Mouse (Mus musculus) heart, adult 9 months (tissue): ENCODE measurements around the gene Trim58.

ENCODE experiments used
- DNase-seq, 2 experiments: peaks; one replicate each; pipeline ENCODE4 v3.0.0; 2022; ENCODE audit warnings: low spot score in 2 of 2

Gene Trim58

GRCm38 (mm10) chr11:58643350-58643749 lies 3.1 kb downstream of the Trim58 start:
- DNase-seq = no peak

- DNase-seq = no peak
Measured at GRCm38 (mm10) chr11:58655151-58655550, 14.9 kb downstream of the Trim58 start.

- no peak for DNase-seq
Measured at GRCm38 (mm10) chr11:58658596-58658995, 18.3 kb downstream of the Trim58 start, which contains the start of gene Olfr322. Olfr322 (plus strand) TSS chr11:58658782.

DNA sequence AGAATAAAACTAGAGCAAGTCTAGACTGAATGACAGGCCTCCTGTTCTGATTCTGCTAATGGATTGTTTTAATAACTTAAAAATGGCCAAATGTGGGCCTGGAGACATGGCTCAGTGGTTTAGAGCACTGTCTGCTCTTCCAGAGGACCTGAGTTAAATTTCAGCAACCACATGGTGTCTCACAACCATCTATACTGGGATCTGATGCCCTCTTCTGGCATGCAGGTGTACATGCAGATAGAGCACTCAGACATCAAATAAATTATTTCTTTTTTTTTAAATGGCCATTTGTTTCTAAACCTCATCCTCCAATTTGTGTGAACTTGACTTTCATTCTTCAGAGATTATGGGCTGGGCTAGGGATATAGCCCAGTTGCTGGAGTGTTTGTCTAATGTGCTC lies 29.0 kb downstream of the Trim58 start:
- no peak for DNase-seq

- DNase-seq = no peak
Measured at GRCm38 (mm10) chr11:58671825-58672224, 31.6 kb downstream of the Trim58 start.

GRCm38 (mm10) chr11:58680799-58681198 lies 40.5 kb downstream of the Trim58 start, which contains the start of gene Olfr320:
Olfr320 (plus strand) TSS chr11:58681099.
- DNase-seq = no peak

DNA sequence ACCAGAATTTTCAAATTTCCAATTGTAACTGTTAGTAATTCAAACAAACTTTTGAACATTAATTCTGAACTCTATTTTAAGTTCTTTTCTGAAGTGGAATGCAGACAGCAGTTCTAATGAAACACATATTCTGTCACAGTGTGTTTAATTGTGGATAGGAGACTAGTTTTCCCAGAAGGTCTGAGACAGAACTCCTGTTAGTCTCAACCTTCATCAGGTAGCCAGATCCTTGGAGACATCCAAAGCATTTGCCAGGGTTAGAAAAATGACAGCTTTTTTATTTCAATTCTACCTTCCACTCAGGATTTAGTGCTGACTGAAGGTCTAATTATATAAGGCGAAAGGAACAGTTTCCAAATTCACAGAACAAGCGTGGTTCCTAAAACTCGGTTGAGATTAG lies 58.6 kb downstream of the Trim58 start, which contains the start of gene Olfr319:
Olfr319 (plus strand) TSS at position 301 of the 400 bp plus-strand sequence.
- no peak for DNase-seq
